Mouse (Mus musculus) liver, embryonic 14.5 days (tissue): Measurements from ENCODE around the gene Ruvbl2. TPM values are rescaled to one million over a fixed set of nuclear protein-coding genes. Genes with fewer than 3 reads are reported as not detected.

Source experiments
- ATAC-seq: fragments of 200-750 bp; cut with Nextera tagmentation; 2 replicates; pipeline ENCODE4 v1.8.0; 2017; ENCODE audit warnings: moderate number of reproducible peaks, mild to moderate bottlenecking, moderate library complexity; ENCODE audit not compliant: insufficient read depth
- DNase-seq, 3 experiments: peaks; one replicate each; pipeline ENCODE4 v3.0.0-alpha.2; 2012 to 2013; ENCODE audit warnings: low read depth in 3 of 3, low spot score in 3 of 3
- H3K27ac ChIP-seq: fragments of 300-500 bp; sonication (generic); 2 replicates; pipeline ENCODE4 v1.5.1; 2014; ENCODE audit warnings: moderate library complexity, mild to moderate bottlenecking, control low read depth, inconsistent platforms
- H3K27me3 ChIP-seq: fragments of 300-500 bp; sonication (generic); 2 replicates; pipeline ENCODE4 v1.6.1; 2014; ENCODE audit warnings: mild to moderate bottlenecking, low read length, moderate library complexity; ENCODE audit not compliant: control insufficient read depth, insufficient read depth
- H3K36me3 ChIP-seq: fragments of 300-500 bp; sonication (generic); replicated peaks from 2 replicates; pipeline ENCODE4 v1.6.1; 2014; ENCODE audit warnings: low read depth; ENCODE audit not compliant: control insufficient read depth, insufficient read depth
- H3K4me1 ChIP-seq, 2 experiments: fragments of 200-500 bp in 1 of 2; fragments of 300-500 bp in 1 of 2; sonication (generic) in 1 of 2; replicated peaks; 2 replicates each; pipeline ENCODE4 v1.6.1; 2012 to 2014; ENCODE audit warnings: antibody characterized with exemption in 1 of 2, inconsistent platforms in 1 of 2, low read length in 1 of 2; ENCODE audit not compliant: control insufficient read depth in 2 of 2, insufficient read depth in 2 of 2
- H3K4me2 ChIP-seq: fragments of 300-500 bp; sonication (generic); 2 replicates; pipeline ENCODE4 v1.6.1; 2014; ENCODE audit warnings: low read depth, mild to moderate bottlenecking, control low read depth, moderate library complexity
- H3K4me3 ChIP-seq, 2 experiments: fragments of 200-500 bp in 1 of 2; fragments of 300-500 bp in 1 of 2; sonication (generic) in 1 of 2; 2 replicates each; pipeline ENCODE4 v1.5.1; 2012 to 2014; ENCODE audit warnings: low read depth in 2 of 2, low read length in 2 of 2, mild to moderate bottlenecking in 2 of 2, control low read depth in 1 of 2, inconsistent platforms in 1 of 2, moderate library complexity in 1 of 2; ENCODE audit not compliant: insufficient read depth in 1 of 2
- H3K9ac ChIP-seq: fragments of 300-500 bp; sonication (generic); replicated peaks from 2 replicates; pipeline ENCODE4 v1.6.1; 2014; ENCODE audit warnings: mild to moderate bottlenecking, control low read depth, moderate library complexity
- H3K9me3 ChIP-seq: fragments of 300-500 bp; sonication (generic); 2 replicates; pipeline ENCODE4 v1.6.1; 2016; ENCODE audit warnings: low read length, mixed read lengths; ENCODE audit not compliant: control insufficient read depth
- CTCF ChIP-seq: IDR thresholded peaks from 2 replicates; pipeline ENCODE4 v1.5.1; 2016; ENCODE audit warnings: antibody characterized with exemption, low read depth, control low read depth
- EP300 ChIP-seq: IDR thresholded peaks from 2 replicates; pipeline ENCODE4 v1.6.1; 2016; ENCODE audit warnings: antibody characterized with exemption, low read depth
- WGBS: fragments of 180-500 bp; shearing (Covaris S2); extraction: QIAGEN DNeasy Blood & Tissue Kit; methylation state at CpG from one replicate; pipeline ENCODE4 v1.1.7; 2014; ENCODE audit not compliant: insufficient replicate concordance; 5-methylcytosine and 5-hydroxymethylcytosine counted together
- polyA plus RNA-seq, 2 experiments: library from polyadenylated mRNA; depleted of rRNA in 1 of 2; stranded (reverse) in 1 of 2; unstranded in 1 of 2; fragments of >200 nt; fragmentation: Nextera tagmentation in 1 of 2; extraction: Ambion mirVana in 1 of 2; gene quantifications; 2 replicates each; pipeline versions ENCODE4 v1.2.1 to v1.2.3; 2012 to 2014

The Ruvbl2 gene
- polyA plus RNA-seq, 2 experiments, result 65.7 to 67.5 TPM

- 4% methylated on average over 43 of the region's 45 CpGs for WGBS
- no peak for ATAC-seq
- no peaks in the 10 kb centered on the region for H3K4me1 ChIP-seq
- no peak for DNase-seq
- no peaks in the 10 kb centered on the region for H3K36me3 ChIP-seq
- H3K27me3 ChIP-seq, result peaks cover 96% of the 10 kb centered on the region
- TF ChIP-seq EP300 (no peak), CTCF (no peak)
- no peak within 1 kb of the TSS for H3K9ac ChIP-seq
- H3K4me3 ChIP-seq, result peak within 1 kb of the TSS in 1 of 2 experiments; percentile 43; a peak in 2 of 4 replicates
- peak within 1 kb of the TSS; percentile 59 for H3K4me2 ChIP-seq
- H3K9me3 ChIP-seq, result no peaks in the 10 kb centered on the region
- H3K27ac ChIP-seq, result no peak within 1 kb of the TSS
These were observed 24.6 kb downstream of the Ruvbl2 start, which contains the start of gene Ntf5 for GRCm38 (mm10) chr7:45413113-45413863. Gene Ntf5, plus strand, starts transcription at chr7:45413695.

GRCm38 (mm10) chr7:45412421-45412820 is 25.5 kb downstream of the Ruvbl2 start:
- Histone ChIP-seq H3K36me3 (no peaks in the 10 kb centered on the region), H3K4me3 (no peak overlapping the region), H3K9ac (no peak overlapping the region), H3K4me1 (no peaks in the 10 kb centered on the region), H3K27me3 (peaks cover 96% of the 10 kb centered on the region), H3K4me2 (no peak overlapping the region), H3K9me3 (no peaks in the 10 kb centered on the region), H3K27ac (no peak overlapping the region)
- ATAC-seq (no peak), DNase-seq (no peak)
- TF ChIP-seq CTCF (no peak), EP300 (no peak)
- WGBS, result 53% methylated on average over 2 of the region's 2 CpGs

- Histone ChIP-seq H3K4me3 (no peak overlapping the region), H3K27me3 (peaks cover 92% of the 10 kb centered on the region), H3K4me1 (no peaks in the 10 kb centered on the region), H3K27ac (no peak overlapping the region), H3K9ac (no peak overlapping the region), H3K9me3 (no peaks in the 10 kb centered on the region), H3K4me2 (no peak overlapping the region), H3K36me3 (no peaks in the 10 kb centered on the region)
- TF ChIP-seq EP300, result no peak
- TF ChIP-seq CTCF, result no peak
- WGBS, result 69% methylated on average over 8 of the region's 8 CpGs
- DNase-seq, result no peak
- ATAC-seq, result no peak
These were observed 28.3 kb downstream of the Ruvbl2 start for GRCm38 (mm10) chr7:45409497-45410163.

GRCm38 (mm10) chr7:45408949-45409348 is 28.9 kb downstream of the Ruvbl2 start:
- H3K4me3 ChIP-seq, result no peak overlapping the region
- no peak overlapping the region for H3K27ac ChIP-seq
- TF ChIP-seq CTCF, result no peak
- TF ChIP-seq EP300, result no peak
- H3K4me1 ChIP-seq, result no peaks in the 10 kb centered on the region
- peaks cover 86% of the 10 kb centered on the region for H3K27me3 ChIP-seq
- DNase-seq (no peak), ATAC-seq (no peak)
- H3K4me2 ChIP-seq, result no peak overlapping the region
- WGBS, result 69% methylated on average over 17 of the region's 17 CpGs
- no peaks in the 10 kb centered on the region for H3K36me3 ChIP-seq
- H3K9me3 ChIP-seq, result no peaks in the 10 kb centered on the region
- no peak overlapping the region for H3K9ac ChIP-seq

GRCm38 (mm10) chr7:45408351-45408750 is 29.5 kb downstream of the Ruvbl2 start:
- no peak for TF ChIP-seq CTCF
- no peak for TF ChIP-seq EP300
- 57% methylated on average over 7 of the region's 7 CpGs for WGBS
- no peaks in the 10 kb centered on the region for H3K9me3 ChIP-seq
- H3K9ac ChIP-seq, result no peak overlapping the region
- H3K4me3 ChIP-seq, result no peak overlapping the region
- peaks cover 80% of the 10 kb centered on the region for H3K27me3 ChIP-seq
- no peaks in the 10 kb centered on the region for H3K4me1 ChIP-seq
- ATAC-seq, result no peak
- H3K36me3 ChIP-seq, result no peaks in the 10 kb centered on the region
- no peak overlapping the region for H3K4me2 ChIP-seq
- H3K27ac ChIP-seq, result no peak overlapping the region
- no peak for DNase-seq
